Mouse (Mus musculus) liver, adult 10 weeks (tissue): ENCODE data around the gene Ccr3. TPM values are rescaled to one million over a fixed set of nuclear protein-coding genes. Genes with fewer than 3 reads are reported as not detected.

Source experiments
- polyA plus RNA-seq: library from polyadenylated mRNA; stranded (reverse); fragments of 350-450 nt; fragmentation: Illumina TruSeq; extraction: RNeasy Lipid Tissue Mini Kit (QIAGEN cat#74804); gene quantifications from one replicate; pipeline ENCODE4 v1.2.3, GENCODE M21; 2014; ENCODE audit warnings: low read depth, low replicate concordance

Gene Ccr3
- 0.48 TPM for polyA plus RNA-seq

DNA sequence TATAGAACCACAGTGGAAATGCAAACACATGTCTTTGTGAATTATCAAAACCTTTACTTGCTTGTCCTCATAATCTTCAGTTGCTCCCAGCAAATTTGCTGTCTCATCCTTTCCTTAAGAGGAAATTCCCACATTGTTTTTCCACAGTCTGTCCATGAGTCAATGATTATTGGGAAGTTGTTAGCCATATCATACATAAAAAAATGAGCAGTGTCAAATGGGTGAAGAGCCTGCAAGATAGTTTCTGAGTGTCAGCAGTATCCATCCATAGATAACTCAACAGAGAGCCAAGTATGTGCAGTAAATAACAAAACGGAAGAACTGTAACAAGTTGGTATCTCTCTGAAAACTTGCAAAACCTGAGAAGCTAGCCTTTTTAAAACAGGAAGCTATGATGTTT is at the start of gene Ccr3:
Ccr3 (plus strand) TSS at position 301 of the 400 bp plus-strand sequence.

DNA sequence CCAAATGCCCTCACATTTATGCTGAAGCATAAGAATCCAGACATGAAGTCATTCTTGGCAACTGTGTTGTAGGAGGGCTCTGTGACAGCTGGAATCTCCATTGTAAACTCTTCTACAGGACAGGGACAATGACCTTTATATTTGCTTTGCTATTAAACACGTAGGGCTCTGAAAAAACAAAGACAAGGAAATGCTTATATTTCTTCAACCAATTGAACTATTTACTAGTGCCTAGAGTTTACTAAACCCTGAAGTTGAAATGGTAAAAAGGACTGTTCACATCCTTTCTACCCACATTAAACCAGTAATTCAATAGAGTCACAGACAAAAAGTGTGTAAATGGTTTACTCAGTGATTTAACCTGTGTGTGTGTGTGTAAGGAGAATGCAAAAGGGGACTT is 43.5 kb upstream of the Ccr3 start, which contains the start of gene Ccr1l1:
Ccr1l1 (minus strand) TSS at position 101 of the 400 bp plus-strand sequence.

Other genes starting within 250 kb of the Ccr3 start
- 2.1 TPM for gene Cxcr6, start 215.5 kb upstream of the Ccr3 start, polyA plus RNA-seq
- gene Fyco1, start 170.1 kb upstream of the Ccr3 start, polyA plus RNA-seq, result 17.6 TPM
- 0.48 TPM for gene Xcr1, start 159.9 kb upstream of the Ccr3 start, polyA plus RNA-seq
- gene Ccr1, start 53.3 kb upstream of the Ccr3 start, polyA plus RNA-seq, result 0.21 TPM
- not detected for gene Ccr1l1, start 43.6 kb upstream of the Ccr3 start, polyA plus RNA-seq
- 2.9 TPM for gene Ccr2, start 80.0 kb downstream of the Ccr3 start, polyA plus RNA-seq
- 5.2 TPM for gene Ccr5, start 99.6 kb downstream of the Ccr3 start, polyA plus RNA-seq